Mouse (Mus musculus) intestine, embryonic 16.5 days (tissue): ENCODE results near the gene Tspo. TPM values are rescaled to one million over a fixed set of nuclear protein-coding genes. Genes with fewer than 3 reads are reported as not detected.
A peak's percentile ranks its signal among the peaks of the same experiment; 100 is the strongest.

Source experiments
- ATAC-seq: fragments of 200-750 bp; cut with Nextera tagmentation; 2 replicates; pipeline ENCODE4 v1.8.0; 2017; ENCODE audit warnings: moderate TSS enrichment, moderate library complexity
- H3K27ac ChIP-seq: fragments of 300-500 bp; sonication (generic); 2 replicates; pipeline ENCODE4 v1.5.1; 2014; ENCODE audit warnings: mild to moderate bottlenecking, low read length
- H3K27me3 ChIP-seq: fragments of 300-500 bp; sonication (generic); replicated peaks from 2 replicates; pipeline ENCODE4 v1.6.1; 2014; ENCODE audit warnings: low read length, control low read depth, mixed read lengths; ENCODE audit not compliant: control insufficient read depth, insufficient read depth
- H3K36me3 ChIP-seq: fragments of 300-500 bp; sonication (generic); 2 replicates; pipeline ENCODE4 v1.6.1; 2014; ENCODE audit warnings: low read length, control low read depth; ENCODE audit not compliant: control insufficient read depth, insufficient read depth
- H3K4me1 ChIP-seq: fragments of 300-500 bp; sonication (generic); 2 replicates; pipeline ENCODE4 v1.6.1; 2014; ENCODE audit warnings: low read length, control low read depth, mixed read lengths; ENCODE audit not compliant: control insufficient read depth, insufficient read depth
- H3K4me2 ChIP-seq: fragments of 300-500 bp; sonication (generic); 2 replicates; pipeline ENCODE4 v1.6.1; 2014; ENCODE audit warnings: low read depth, low read length, control low read depth
- H3K4me3 ChIP-seq: fragments of 300-500 bp; sonication (generic); 2 replicates; pipeline ENCODE4 v1.5.1; 2014; ENCODE audit warnings: mild to moderate bottlenecking, low read length
- H3K9ac ChIP-seq: fragments of 300-500 bp; sonication (generic); 2 replicates; pipeline ENCODE4 v1.6.1; 2014; ENCODE audit warnings: low read depth, low read length
- H3K9me3 ChIP-seq: fragments of 300-500 bp; sonication (generic); 2 replicates; pipeline ENCODE4 v1.6.1; 2016; ENCODE audit warnings: low read length, control low read depth; ENCODE audit not compliant: control insufficient read depth
- WGBS: fragments of 180-500 bp; shearing (Covaris S2); extraction: QIAGEN DNeasy Blood & Tissue Kit; methylation state at CpG from one replicate; pipeline ENCODE4 v1.1.7; 2014; 5-methylcytosine and 5-hydroxymethylcytosine counted together
- polyA plus RNA-seq: library from polyadenylated mRNA; unstranded; fragments of >200 nt; fragmentation: Nextera tagmentation; extraction: Ambion mirVana; gene quantifications from 2 replicates; pipeline ENCODE4 v1.2.1, GENCODE M21; 2015

Tspo gene
- polyA plus RNA-seq, 1 experiment from 2014 or later = 133 TPM

- H3K27ac ChIP-seq = no peak overlapping the region
- no peaks in the 10 kb centered on the region for H3K9me3 ChIP-seq
- no peak for ATAC-seq
- H3K9ac ChIP-seq = no peak overlapping the region
- H3K4me1 ChIP-seq = peaks cover 11% of the 10 kb centered on the region
- no peak overlapping the region for H3K4me2 ChIP-seq
- H3K4me3 ChIP-seq = no peak overlapping the region
- H3K36me3 ChIP-seq = no peaks in the 10 kb centered on the region
- WGBS = 69% methylated on average over 5 of the region's 5 CpGs
- H3K27me3 ChIP-seq = no peaks in the 10 kb centered on the region
Observed at GRCm38 (mm10) chr15:83560941-83561477, 2.4 kb upstream of the Tspo start.

GRCm38 (mm10) chr15:83562626-83563270, 644 bp upstream of the Tspo start:
- 0 out of 2 replicates have a peak overlapping the region, but pooled peaks have one; percentile 75 for H3K9ac ChIP-seq
- peak; percentile 62 for ATAC-seq
- H3K27ac ChIP-seq = no peak overlapping the region; the same call in none of the 2 replicates

GRCm38 (mm10) chr15:83563857-83564651, 662 bp downstream of the Tspo start:
- ATAC-seq = peak; percentile 59
- 0 out of 2 replicates have a peak overlapping the region, but pooled peaks have one; percentile 20 for H3K27ac ChIP-seq
- H3K9ac ChIP-seq = peak overlapping the region; percentile 75
- no peaks in the 10 kb centered on the region for H3K9me3 ChIP-seq
- H3K36me3 ChIP-seq = no peaks in the 10 kb centered on the region
- H3K4me1 ChIP-seq = peaks cover 10% of the 10 kb centered on the region
- 2% methylated on average over 27 of the region's 27 CpGs for WGBS
- H3K27me3 ChIP-seq = no peaks in the 10 kb centered on the region
- H3K4me3 ChIP-seq = peak overlapping the region; percentile 54
- peak overlapping the region; percentile 92 for H3K4me2 ChIP-seq

More at GRCm38 (mm10) chr15:83562626-83563270, 644 bp upstream of the Tspo start:
- H3K9me3 ChIP-seq = no peaks in the 10 kb centered on the region
- H3K36me3 ChIP-seq = no peaks in the 10 kb centered on the region
- H3K4me2 ChIP-seq = peak overlapping the region; percentile 92
- 39% methylated on average over 15 of the region's 15 CpGs for WGBS
- peak overlapping the region; percentile 54 for H3K4me3 ChIP-seq
- H3K4me1 ChIP-seq = peaks cover 10% of the 10 kb centered on the region
- H3K27me3 ChIP-seq = no peaks in the 10 kb centered on the region

DNA sequence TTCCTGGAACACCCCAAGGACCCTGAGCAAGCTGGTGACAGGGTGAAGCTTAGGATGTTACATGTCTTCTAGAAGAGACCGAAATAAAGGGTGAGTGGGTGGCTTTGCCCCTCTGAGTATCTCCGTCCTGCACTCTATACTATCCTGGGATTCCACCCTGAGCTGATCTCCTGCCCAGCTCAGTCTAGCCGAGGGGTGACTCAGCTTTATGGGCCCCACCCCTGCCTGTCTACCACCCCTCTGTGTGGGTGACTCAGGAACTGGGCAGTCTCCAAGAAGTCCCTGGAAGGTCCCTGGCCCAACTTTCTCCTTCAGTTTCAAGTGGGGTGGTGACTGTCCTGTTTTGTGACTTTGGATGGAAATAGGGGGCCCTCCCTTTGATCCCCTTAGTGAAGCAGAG, 2.0 kb downstream of the Tspo start:
- Histone ChIP-seq H3K36me3 (no peaks in the 10 kb centered on the region), H3K4me3 (no peak overlapping the region), H3K4me2 (no peak overlapping the region), H3K4me1 (peaks cover 10% of the 10 kb centered on the region), H3K27me3 (no peaks in the 10 kb centered on the region), H3K27ac (no peak overlapping the region), H3K9me3 (no peaks in the 10 kb centered on the region), H3K9ac (no peak overlapping the region)
- WGBS = 74% methylated on average over 3 of the region's 3 CpGs
- ATAC-seq = 0 out of 2 replicates have a peak, but pooled peaks have one; percentile 36

DNA sequence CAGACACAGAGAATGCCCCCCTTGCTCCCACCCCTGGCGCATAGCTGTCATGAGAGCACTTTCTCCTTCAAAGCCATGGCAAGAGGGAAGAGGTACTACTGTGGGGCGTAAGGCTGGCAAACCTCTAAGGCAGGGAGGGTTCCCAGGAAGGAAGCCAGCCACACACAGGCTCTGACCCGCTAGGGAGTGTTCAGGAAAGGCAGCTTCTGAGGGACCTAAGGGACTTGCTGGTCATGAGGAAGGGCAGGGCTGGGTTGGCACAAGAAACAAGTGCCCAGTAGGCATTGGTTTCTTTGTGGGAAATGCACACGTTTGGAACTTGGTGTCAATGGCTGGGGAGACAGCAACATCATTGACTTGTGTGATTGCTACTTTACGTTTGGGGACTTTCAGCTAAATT, 2.6 kb downstream of the Tspo start:
- no peak for ATAC-seq
- H3K36me3 ChIP-seq = no peaks in the 10 kb centered on the region
- no peaks in the 10 kb centered on the region for H3K9me3 ChIP-seq
- 73% methylated on average over 5 of the region's 5 CpGs for WGBS
- H3K9ac ChIP-seq = no peak overlapping the region
- peaks cover 10% of the 10 kb centered on the region for H3K4me1 ChIP-seq
- H3K27ac ChIP-seq = no peak overlapping the region
- H3K27me3 ChIP-seq = no peaks in the 10 kb centered on the region
- H3K4me3 ChIP-seq = no peak overlapping the region
- no peak overlapping the region for H3K4me2 ChIP-seq

DNA sequence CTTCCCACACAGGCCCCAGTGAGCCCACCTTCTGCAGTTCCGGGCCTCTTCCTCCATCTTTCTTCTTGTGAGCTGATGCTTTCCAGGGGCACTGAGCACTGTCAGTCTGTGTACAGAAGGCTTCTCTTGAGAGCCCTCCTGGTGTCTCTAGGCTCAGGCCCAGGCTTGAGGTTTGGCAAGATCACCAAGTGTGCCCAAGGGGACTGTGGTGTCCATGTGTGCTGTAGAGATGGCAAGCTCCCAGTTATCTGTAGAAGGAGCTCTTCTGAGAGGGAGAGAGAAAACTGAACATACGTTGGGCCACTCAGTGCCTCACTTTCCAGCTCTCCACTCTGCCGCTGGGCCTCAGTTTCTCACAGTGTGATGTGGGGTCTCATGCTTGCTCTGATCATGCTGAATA, 4.3 kb downstream of the Tspo start:
- Histone ChIP-seq H3K4me3 (no peak overlapping the region), H3K9ac (no peak overlapping the region), H3K27me3 (no peaks in the 10 kb centered on the region), H3K4me1 (peaks cover 10% of the 10 kb centered on the region), H3K4me2 (no peak overlapping the region), H3K36me3 (no peaks in the 10 kb centered on the region), H3K9me3 (no peaks in the 10 kb centered on the region), H3K27ac (no peak overlapping the region)
- 88% methylated on average over 3 of the region's 3 CpGs for WGBS
- no peak for ATAC-seq

DNA sequence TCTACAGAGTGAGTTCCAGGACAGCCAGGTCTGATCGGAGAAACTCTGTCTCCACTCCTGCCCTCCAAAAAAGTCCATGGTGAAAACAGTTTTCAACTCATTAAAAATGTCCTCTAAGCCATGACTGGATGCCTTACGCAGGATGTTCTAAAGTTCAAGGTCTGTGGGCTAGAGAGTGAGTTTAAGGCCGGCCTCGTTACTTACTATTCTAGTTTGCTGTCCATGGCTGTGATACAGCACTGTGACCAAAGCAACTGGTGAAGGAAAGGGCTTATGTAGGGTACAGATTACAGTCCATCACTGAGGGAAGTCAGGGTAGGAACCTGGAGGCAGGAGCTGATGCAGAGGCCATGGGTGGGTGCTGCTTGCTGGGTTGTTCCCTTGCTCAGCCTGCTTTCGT, 5.2 kb downstream of the Tspo start:
- Histone ChIP-seq H3K27me3 (no peaks in the 10 kb centered on the region), H3K4me3 (no peak overlapping the region), H3K4me1 (peaks cover 2% of the 10 kb centered on the region; the same call in 1 of the 2 replicates), H3K9me3 (no peaks in the 10 kb centered on the region), H3K27ac (no peak overlapping the region), H3K9ac (no peak overlapping the region), H3K36me3 (no peaks in the 10 kb centered on the region), H3K4me2 (no peak overlapping the region)
- 93% methylated on average over 5 of the region's 5 CpGs for WGBS
- ATAC-seq = no peak

DNA sequence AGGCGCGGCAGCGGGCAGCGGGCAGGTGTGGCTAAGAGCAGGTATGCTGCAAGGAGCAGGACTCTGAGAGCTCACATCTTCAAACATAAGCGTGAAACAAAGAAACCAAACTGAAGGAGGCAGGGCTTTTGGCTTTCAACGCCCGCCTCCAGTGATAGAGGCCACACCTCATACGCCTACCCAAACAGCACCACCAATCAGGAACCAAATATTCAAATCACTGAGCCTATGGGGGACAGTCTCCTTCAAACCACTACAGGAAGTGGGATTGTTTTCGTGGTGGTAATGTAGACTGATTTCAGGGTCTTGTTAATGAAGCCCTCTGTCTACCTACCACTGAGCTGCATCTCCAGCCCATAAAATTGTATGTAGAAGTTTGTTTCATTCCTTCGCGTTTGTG, 6.3 kb downstream of the Tspo start:
- ATAC-seq = no peak
- no peak overlapping the region for H3K4me2 ChIP-seq
- H3K9me3 ChIP-seq = no peaks in the 10 kb centered on the region
- H3K4me1 ChIP-seq = no peaks in the 10 kb centered on the region
- H3K4me3 ChIP-seq = no peak overlapping the region
- no peak overlapping the region for H3K9ac ChIP-seq
- no peak overlapping the region for H3K27ac ChIP-seq
- no peaks in the 10 kb centered on the region for H3K27me3 ChIP-seq
- 56% methylated on average over 11 of the region's 11 CpGs for WGBS
- H3K36me3 ChIP-seq = peaks cover 3% of the 10 kb centered on the region; the same call in 1 of the 2 replicates

- 70% methylated on average over 2 of the region's 2 CpGs for WGBS
- ATAC-seq = no peak
Observed at GRCm38 (mm10) chr15:83570641-83571040, 7.2 kb downstream of the Tspo start.

More at GRCm38 (mm10) chr15:83570641-83571040, 7.2 kb downstream of the Tspo start:
- H3K27ac ChIP-seq = no peak overlapping the region
- H3K4me2 ChIP-seq = no peak overlapping the region
- peaks cover 3% of the 10 kb centered on the region; the same call in 1 of the 2 replicates for H3K36me3 ChIP-seq
- no peaks in the 10 kb centered on the region for H3K9me3 ChIP-seq
- H3K4me3 ChIP-seq = no peak overlapping the region
- H3K9ac ChIP-seq = no peak overlapping the region
- H3K27me3 ChIP-seq = no peaks in the 10 kb centered on the region
- H3K4me1 ChIP-seq = no peaks in the 10 kb centered on the region
